Mouse (Mus musculus) thymus, adult 2 months (tissue): ENCODE data around the gene Pom121l2. TPM values are rescaled to one million over a fixed set of nuclear protein-coding genes. Genes with fewer than 3 reads are reported as not detected.

ENCODE experiments used
- DNase-seq: peaks from one replicate; pipeline ENCODE4 v3.0.0; 2021
- H3K27ac ChIP-seq: fragments of 200-500 bp; 2 replicates; pipeline ENCODE4 v1.5.1; 2012; ENCODE audit warnings: low read length, control low read depth; ENCODE audit not compliant: control insufficient read depth, insufficient read depth
- H3K27me3 ChIP-seq: fragments of 200-500 bp; 2 replicates; pipeline ENCODE4 v1.6.1; 2012; ENCODE audit warnings: mild to moderate bottlenecking, low read length, moderate library complexity, mixed read lengths; ENCODE audit not compliant: control insufficient read depth, insufficient read depth
- H3K36me3 ChIP-seq: fragments of 200-500 bp; 2 replicates; pipeline ENCODE4 v1.6.1; 2012; ENCODE audit warnings: mild to moderate bottlenecking, low read length, moderate library complexity; ENCODE audit not compliant: control insufficient read depth, insufficient read depth
- H3K4me1 ChIP-seq: fragments of 200-500 bp; replicated peaks from 2 replicates; pipeline ENCODE4 v1.6.1; 2012; ENCODE audit warnings: low read length; ENCODE audit not compliant: control insufficient read depth, insufficient read depth
- H3K4me3 ChIP-seq: fragments of 200-500 bp; 2 replicates; pipeline ENCODE4 v1.5.1; 2012; ENCODE audit warnings: mild to moderate bottlenecking, low read length, control low read depth, moderate library complexity; ENCODE audit not compliant: control insufficient read depth, insufficient read depth
- CTCF ChIP-seq: fragments of 200-500 bp; IDR thresholded peaks from 2 replicates; pipeline ENCODE4 v1.5.1; 2012; ENCODE audit warnings: mild to moderate bottlenecking, control low read depth, low read length, moderate library complexity, borderline replicate concordance; ENCODE audit not compliant: control insufficient read depth, poor library complexity, insufficient read depth; ENCODE audit errors: extremely low read depth
- POLR2A ChIP-seq: fragments of 200-500 bp; IDR thresholded peaks from 2 replicates; pipeline ENCODE4 v1.6.1; 2012; ENCODE audit warnings: mild to moderate bottlenecking, low read length, control low read depth, moderate library complexity; ENCODE audit not compliant: control insufficient read depth, poor library complexity, insufficient read depth; ENCODE audit errors: extremely low read depth
- WGBS: fragments of 180-500 bp; shearing (Covaris S2); methylation state at CpG from one replicate; pipeline ENCODE4 v1.1.7; 2018; 5-methylcytosine and 5-hydroxymethylcytosine counted together
- polyA plus RNA-seq: library from polyadenylated mRNA; depleted of rRNA; stranded (reverse); fragments of >200 nt; gene quantifications from 2 replicates; pipeline ENCODE4 v1.2.3, GENCODE M21; 2012

The Pom121l2 gene
- polyA plus RNA-seq, 1 experiment: 0.08 TPM

DNA sequence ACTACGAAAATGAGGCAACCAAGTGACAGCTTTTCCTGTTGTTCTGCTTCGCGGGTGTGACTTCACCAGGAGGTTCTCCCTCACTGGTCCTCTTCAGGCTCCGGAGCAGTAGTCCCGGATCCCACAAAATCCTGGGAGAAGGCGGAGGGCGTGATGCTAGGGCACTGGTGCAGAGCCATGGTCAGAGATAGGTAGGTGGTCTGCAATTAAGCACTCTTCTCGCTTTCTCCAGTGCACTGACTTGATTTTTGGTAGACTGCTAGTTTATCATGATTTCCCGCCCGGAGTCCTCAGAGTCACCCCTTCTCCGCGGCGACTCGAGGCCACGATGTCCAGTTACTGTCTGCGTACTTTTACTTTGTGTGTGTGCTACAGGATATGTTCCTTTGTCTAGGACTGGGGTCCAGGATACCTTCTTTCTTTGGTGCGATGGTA is 33.4 kb downstream of the Pom121l2 start:
- Histone ChIP-seq H3K27me3 (peaks cover 6% of the 10 kb centered on the region; the same call in 1 of the 2 replicates), H3K36me3 (no peaks in the 10 kb centered on the region), H3K27ac (no peak overlapping the region), H3K4me3 (no peak overlapping the region), H3K4me1 (peaks cover 7% of the 10 kb centered on the region; the same call in 1 of the 2 replicates)
- WGBS: 20% methylated on average over 17 of the region's 17 CpGs
- TF ChIP-seq CTCF: no peak
- TF ChIP-seq POLR2A: no peak
- no peak for DNase-seq

GRCm38 (mm10) chr13:22015479-22016450 is 34.8 kb downstream of the Pom121l2 start:
- Histone ChIP-seq H3K4me1 (peaks cover 10% of the 10 kb centered on the region), H3K27me3 (peaks cover 6% of the 10 kb centered on the region; the same call in 1 of the 2 replicates), H3K27ac (no peak overlapping the region), H3K4me3 (no peak overlapping the region), H3K36me3 (no peaks in the 10 kb centered on the region)
- peak; percentile 75 for DNase-seq
- TF ChIP-seq POLR2A (no peak), CTCF (no peak)
- 19% methylated on average over 27 of the region's 27 CpGs for WGBS

- H3K27me3 ChIP-seq: no peaks in the 10 kb centered on the region; the same call in 1 of the 2 replicates
- H3K36me3 ChIP-seq: no peaks in the 10 kb centered on the region
- 2% methylated on average over 44 of the region's 44 CpGs for WGBS
- peak overlapping the region; percentile 57 for H3K4me3 ChIP-seq
- H3K4me1 ChIP-seq: peaks cover 3% of the 10 kb centered on the region; the same call in 1 of the 2 replicates
- TF ChIP-seq POLR2A (no peak), CTCF (no peak)
- H3K27ac ChIP-seq: no peak overlapping the region
- DNase-seq: peak; percentile 56
These were observed 39.2 kb downstream of the Pom121l2 start for GRCm38 (mm10) chr13:22019934-22020835.

GRCm38 (mm10) chr13:22020901-22021339 is 39.9 kb downstream of the Pom121l2 start:
- no peak for TF ChIP-seq POLR2A
- TF ChIP-seq CTCF: no peak
- H3K27ac ChIP-seq: no peak overlapping the region

GRCm38 (mm10) chr13:22021581-22021980 is 40.6 kb downstream of the Pom121l2 start:
- Histone ChIP-seq H3K4me1 (peaks cover 4% of the 10 kb centered on the region), H3K27me3 (no peaks in the 10 kb centered on the region), H3K27ac (no peak overlapping the region), H3K4me3 (peak overlapping the region; percentile 47), H3K36me3 (no peaks in the 10 kb centered on the region)
- TF ChIP-seq POLR2A (no peak), CTCF (no peak)
- no peak for DNase-seq
- 0% methylated on average over 11 of the region's 11 CpGs for WGBS

More at GRCm38 (mm10) chr13:22020901-22021339, 39.9 kb downstream of the Pom121l2 start:
- no peak overlapping the region for H3K4me3 ChIP-seq
- H3K4me1 ChIP-seq: peaks cover 3% of the 10 kb centered on the region; the same call in 1 of the 2 replicates
- H3K36me3 ChIP-seq: no peaks in the 10 kb centered on the region
- DNase-seq: no peak
- WGBS: 0% methylated on average over 8 of the region's 8 CpGs
- H3K27me3 ChIP-seq: no peaks in the 10 kb centered on the region

DNA sequence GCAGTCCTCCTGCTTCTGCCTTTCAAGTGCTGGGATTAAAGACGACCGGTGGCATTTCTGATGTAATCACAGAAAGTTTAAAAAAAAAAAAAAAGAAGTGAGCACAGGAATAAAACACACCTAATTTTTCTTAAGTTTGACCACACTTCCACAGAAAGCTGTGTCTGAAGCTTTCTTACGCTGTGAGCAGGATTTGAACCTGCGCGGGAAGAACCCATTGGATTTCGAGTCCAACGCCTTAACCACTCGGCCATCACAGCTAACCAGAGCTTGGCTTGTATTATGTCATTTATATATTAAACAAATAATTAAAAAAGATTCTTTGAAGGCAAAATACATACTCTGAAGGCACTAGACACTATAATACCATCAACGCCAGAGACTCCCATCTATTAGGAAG is 41.2 kb downstream of the Pom121l2 start:
- Histone ChIP-seq H3K4me3 (peak overlapping the region; percentile 47), H3K4me1 (peaks cover 6% of the 10 kb centered on the region), H3K36me3 (no peaks in the 10 kb centered on the region), H3K27me3 (no peaks in the 10 kb centered on the region), H3K27ac (no peak overlapping the region)
- no peak for TF ChIP-seq POLR2A
- no peak for TF ChIP-seq CTCF
- WGBS: under 1% methylated on average over 9 of the region's 9 CpGs
- peak; percentile 75 for DNase-seq
